Mouse (Mus musculus): Measurements from ENCODE around the gene Osbpl6.

DNA sequence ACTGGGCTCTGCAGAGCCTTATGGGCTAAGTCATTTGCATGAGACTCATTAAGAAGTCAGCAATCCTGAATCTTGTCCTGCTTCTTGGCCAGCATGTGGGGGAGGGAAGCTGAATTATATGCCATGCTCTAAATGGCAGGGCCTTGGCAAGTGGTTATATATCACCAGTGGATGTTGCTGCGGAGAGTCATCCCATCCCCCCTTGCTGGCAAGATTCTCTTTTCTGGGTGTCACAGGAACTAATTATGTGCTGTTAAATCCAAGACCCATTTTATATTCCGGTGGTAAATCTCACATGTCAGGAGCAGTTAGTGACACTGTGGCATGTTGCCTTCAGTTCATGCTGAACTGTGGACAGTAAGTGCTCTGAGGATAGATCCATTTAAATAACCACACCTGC lies 31.1 kb downstream of the Osbpl6 start:
- TF ChIP-seq EP300 (IDR thresholded peaks at IDR 0.05; ENCODE audit: insufficient read depth, low read depth, low read length) (no peak), CTCF (IDR thresholded peaks at IDR 0.05) (no peak), POLR2A (IDR thresholded peaks at IDR 0.05; ENCODE audit: insufficient read depth, low read depth, low read length) (no peak)
